In genomic region chr5:141720751-141721150, GRCm38 (mm10) we compare ENCODE assay signal across 16 mouse cellular contexts.
DNase-seq lines count a peak whose midpoint lies in the region; ATAC-seq and TF ChIP-seq lines count a peak whose summit lies in the region.
"Had no signal": no experiment of that assay in that cellular context is flagged by ENCODE, and none has a peak within 500 bp of the region (broad histone marks: within the 10 kb centered on the region; RNA-seq: fewer than 3 reads in every experiment).

No protein-coding gene starts in this region.

- no peak overlapping the region for H3K4me3 ChIP-seq in hindbrain, postnatal 0 days (ENCODE audit: low read length)
- H3K4me3 ChIP-seq: embryonic facial prominence, embryonic 15.5 days; heart, embryonic 10.5 days had no signal

- no peak overlapping the region for H3K27ac ChIP-seq in hindbrain, postnatal 0 days
- H3K27ac ChIP-seq: embryonic facial prominence, embryonic 15.5 days; heart, embryonic 10.5 days; macrophage had no signal

- no peak overlapping the region for H3K9ac ChIP-seq in hindbrain, postnatal 0 days (replicated peaks; ENCODE audit: low read length)
- H3K9ac ChIP-seq: embryonic facial prominence, embryonic 15.5 days had no signal

- 37% methylated on average over 3 of the region's 3 CpGs for WGBS in hindbrain, postnatal 0 days

- no peaks in the 10 kb centered on the region for H3K9me3 ChIP-seq in hindbrain, postnatal 0 days (ENCODE audit: low read length)
- H3K9me3 ChIP-seq: embryonic facial prominence, embryonic 15.5 days; heart, embryonic 10.5 days had no signal

- ATAC-seq in hindbrain, postnatal 0 days = no peak
- ATAC-seq: intestine, embryonic 16.5 days had no signal

- no peaks in the 10 kb centered on the region for H3K36me3 ChIP-seq in hindbrain, postnatal 0 days (ENCODE audit: insufficient read depth, low read length)
- H3K36me3 ChIP-seq: embryonic facial prominence, embryonic 15.5 days had no signal

- intact Hi-C loops in left cerebral cortex, postnatal 4 days (cut with DNase I) = no loop called here

- no peaks in the 10 kb centered on the region for H3K27me3 ChIP-seq in hindbrain, postnatal 0 days (ENCODE audit: insufficient read depth, low read length)
- H3K27me3 ChIP-seq: embryonic facial prominence, embryonic 15.5 days had no signal

- H3K4me1 ChIP-seq in hindbrain, postnatal 0 days (ENCODE audit: insufficient read depth, low read length) = peaks cover 5% of the 10 kb centered on the region; the same call in 1 of the 2 replicates
- H3K4me1 ChIP-seq: embryonic facial prominence, embryonic 15.5 days; heart, embryonic 10.5 days had no signal

- TF ChIP-seq CTCF in hindbrain, postnatal 0 days (IDR thresholded peaks at IDR 0.05; ENCODE audit: low read depth) = no peak

- H3K4me2 ChIP-seq in hindbrain, postnatal 0 days (ENCODE audit: low read depth, low read length) = no peak overlapping the region
- H3K4me2 ChIP-seq: embryonic facial prominence, embryonic 15.5 days had no signal

- peak; percentile 16 for DNase-seq in left cerebral cortex, postnatal 4 days
- DNase-seq in left cerebral cortex, adult 18-20 months (ENCODE audit: low spot score in 2 of 2) = no peak
- peak; percentile 64 for DNase-seq in embryo, embryonic 11 days
- peak; percentile 20 for DNase-seq in hindbrain, postnatal 0 days (ENCODE audit: low spot score)
- peak; percentile 38 for DNase-seq in retina, embryonic 14.5 days (ENCODE audit: low spot score)
- DNase-seq in B cell, adult 2 months = no peak
- DNase-seq in right cerebral cortex, postnatal 4 days = no peak
- DNase-seq: adrenal gland, postnatal 14 days; cerebellum, adult 9-10 months; gastrocnemius, postnatal 10 days; lung, adult 2 months; right cerebral cortex, postnatal 14 days had no signal

Comparison
In these comparisons a context has a peak if more than half of its experiments do, and no peak if none do; other contexts are left out.
1. DNase-seq: peak in left cerebral cortex, postnatal 4 days (single experiment), embryo, embryonic 11 days (single experiment), hindbrain, postnatal 0 days (single experiment) and retina, embryonic 14.5 days (single experiment); none in left cerebral cortex, adult 18-20 months (0 of 2), B cell, adult 2 months (0 of 2) and right cerebral cortex, postnatal 4 days (single experiment).